Mouse (Mus musculus) C2C12 (cell line): ENCODE data around the gene Gm16430.
"Not testable (repeated sequence)": the region's sequence is repeated elsewhere in the genome, so short reads cannot be mapped to it uniquely, and the experiment has no call there.

Experiments
- CTCF ChIP-seq: IDR thresholded peaks from one replicate; pipeline ENCODE4 v1.5.1; 2011; ENCODE audit not compliant: control insufficient read depth, insufficient read depth, insufficient read length
- MAX ChIP-seq: IDR thresholded peaks from one replicate; pipeline ENCODE4 v1.6.1; 2011; ENCODE audit warnings: mild to moderate bottlenecking, control low read depth
- MYOG ChIP-seq: IDR thresholded peaks from one replicate; pipeline ENCODE4 v1.6.1; 2011; ENCODE audit not compliant: control insufficient read depth, insufficient read length; ENCODE audit errors: extremely low read depth
- USF1 ChIP-seq: IDR thresholded peaks from one replicate; pipeline ENCODE4 v1.6.1; 2011; ENCODE audit warnings: low read depth, mild to moderate bottlenecking, control low read depth, moderate library complexity

DNA sequence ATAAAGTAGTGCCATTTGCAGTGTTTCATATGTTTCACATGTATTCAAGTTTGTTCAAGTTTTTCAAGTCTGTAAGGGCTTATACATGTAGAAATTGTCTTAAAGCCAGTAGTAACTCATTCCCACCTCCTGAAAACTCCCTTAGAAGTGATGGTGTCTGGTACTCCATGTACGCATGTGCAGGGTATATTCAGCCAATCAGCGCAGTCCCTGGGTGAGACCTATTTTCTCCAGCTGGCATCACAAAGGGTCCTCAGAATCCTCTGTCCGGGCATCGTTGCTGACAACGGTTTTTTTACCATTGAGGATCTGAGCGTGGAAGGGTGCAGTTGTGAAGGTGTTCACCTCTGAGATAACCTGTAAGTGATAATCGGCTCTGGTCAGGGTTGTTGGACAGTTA, at the start of gene Gm16430:
- TF ChIP-seq CTCF, MAX, USF1, MYOG: not testable (repeated sequence)
